Mouse (Mus musculus) neural tube, embryonic 15.5 days (tissue): ENCODE data around the gene Ercc4. TPM values are rescaled to one million over a fixed set of nuclear protein-coding genes. Genes with fewer than 3 reads are reported as not detected.

ENCODE experiments used
- polyA plus RNA-seq: library from polyadenylated mRNA; unstranded; fragments of >200 nt; fragmentation: Nextera tagmentation; extraction: Ambion mirVana; gene quantifications from 2 replicates; pipeline ENCODE4 v1.2.1, GENCODE M21; 2015

Gene Ercc4
- polyA plus RNA-seq, 1 experiment from 2014 or later = 15.3 TPM

Other genes starting within 250 kb of the Ercc4 start
- gene Mrtfb, start 146.8 kb downstream of the Ercc4 start, polyA plus RNA-seq = 9.9 and 14.2 TPM in 2 replicates